Mouse (Mus musculus) MEL (cell line): ENCODE measurements at regions not wholly inside any gene's neighbourhood (a gene's known extent, or its start where the extent isn't known, plus 50 kb on each side); places are given as distances from the start of the nearest gene placed in this dataset.

Experiments used
- DNase-seq: peaks from one replicate; pipeline ENCODE4 v3.0.0; 2011; ENCODE audit warnings: low read depth, low spot score
- H3K27ac ChIP-seq: 2 replicates; pipeline ENCODE4 v1.5.1; 2012; ENCODE audit warnings: low read depth, mild to moderate bottlenecking, control low read depth, low read length, moderate library complexity; ENCODE audit not compliant: control insufficient read depth
- H3K27me3 ChIP-seq, 2 experiments: fragments of 150-350 bp in 1 of 2; sonication (generic) in 1 of 2; 2 replicates each; pipeline ENCODE4 v1.6.1; 2012; ENCODE audit warnings: low read length in 2 of 2, mild to moderate bottlenecking in 2 of 2, improper control_type of control experiment in 1 of 2, moderate library complexity in 1 of 2; ENCODE audit not compliant: insufficient read depth in 2 of 2, control insufficient read depth in 1 of 2
- H3K36me3 ChIP-seq, 2 experiments: 2 replicates each; pipeline ENCODE4 v1.6.1; 2012 to 2014; ENCODE audit warnings: low read length in 2 of 2, improper control_type of control experiment in 1 of 2, inconsistent platforms in 1 of 2, mild to moderate bottlenecking in 1 of 2; ENCODE audit not compliant: insufficient read depth in 2 of 2, control insufficient read depth in 1 of 2
- H3K4me1 ChIP-seq, 2 experiments: fragments of 150-350 bp in 1 of 2; sonication (generic) in 1 of 2; 2 replicates each; pipeline ENCODE4 v1.6.1; 2012; ENCODE audit warnings: low read length in 2 of 2, improper control_type of control experiment in 1 of 2, mild to moderate bottlenecking in 1 of 2; ENCODE audit not compliant: insufficient read depth in 2 of 2, control insufficient read depth in 1 of 2
- H3K4me3 ChIP-seq, 2 experiments: fragments of 150-350 bp in 1 of 2; sonication (generic) in 1 of 2; 2 replicates each; pipeline ENCODE4 v1.5.1; 2012; ENCODE audit warnings: low read depth in 2 of 2, low read length in 2 of 2, mild to moderate bottlenecking in 2 of 2, moderate library complexity in 2 of 2, control low read depth in 1 of 2, improper control_type of control experiment in 1 of 2; ENCODE audit not compliant: control insufficient read depth in 1 of 2, insufficient read depth in 1 of 2
- H3K79me2 ChIP-seq: 2 replicates; pipeline ENCODE4 v1.6.1; 2012; ENCODE audit warnings: mild to moderate bottlenecking, low read length, moderate library complexity; ENCODE audit not compliant: control insufficient read depth, poor library complexity, insufficient read depth
- H3K9ac ChIP-seq: 2 replicates; pipeline ENCODE4 v1.6.1; 2012; ENCODE audit warnings: low read depth, mild to moderate bottlenecking, control low read depth, low read length, moderate library complexity; ENCODE audit not compliant: control insufficient read depth, poor library complexity, severe bottlenecking
- H3K9me3 ChIP-seq: fragments of 150-350 bp; sonication (generic); replicated peaks from 2 replicates; pipeline ENCODE4 v1.6.1; 2012; ENCODE audit warnings: mild to moderate bottlenecking, low read length, improper control_type of control experiment, moderate library complexity; ENCODE audit not compliant: insufficient read depth
- BHLHE40 ChIP-seq: IDR thresholded peaks from 2 replicates; pipeline ENCODE4 v1.6.1; 2012; ENCODE audit warnings: low read depth, mild to moderate bottlenecking, inconsistent platforms, low read length, improper control_type of control experiment, borderline replicate concordance
- CTCF ChIP-seq, 3 experiments: IDR thresholded peaks in 2 of 3; conservative IDR thresholded peaks in 1 of 3; 2 replicates each; pipeline ENCODE4 v1.5.1; 2011 to 2012; ENCODE audit warnings: low read length in 3 of 3, low read depth in 2 of 3, mild to moderate bottlenecking in 2 of 3, improper control_type of control experiment in 1 of 3, inconsistent platforms in 1 of 3, mixed read lengths in 1 of 3, moderate library complexity in 1 of 3; ENCODE audit not compliant: control insufficient read depth in 1 of 3, insufficient read depth in 1 of 3, poor library complexity in 1 of 3, severe bottlenecking in 1 of 3
- E2F4 ChIP-seq: IDR thresholded peaks from 2 replicates; pipeline ENCODE4 v1.6.1; 2011; ENCODE audit warnings: low read depth, low read length, improper control_type of control experiment, borderline replicate concordance
- EP300 ChIP-seq, 2 experiments: IDR thresholded peaks; 2 replicates each; pipeline ENCODE4 v1.6.1; 2011; ENCODE audit warnings: improper control_type of control experiment in 2 of 2, low read length in 2 of 2, low read depth in 1 of 2, mild to moderate bottlenecking in 1 of 2
- GABPA ChIP-seq: IDR thresholded peaks from 2 replicates; pipeline ENCODE4 v1.6.1; 2012; ENCODE audit warnings: low read depth, mild to moderate bottlenecking, inconsistent platforms, low read length, improper control_type of control experiment, moderate library complexity
- GATA1 ChIP-seq: IDR thresholded peaks from 2 replicates; pipeline ENCODE4 v1.6.1; 2011; ENCODE audit warnings: low read depth, low read length, improper control_type of control experiment
- HCFC1 ChIP-seq: IDR thresholded peaks from 2 replicates; pipeline ENCODE4 v1.6.1; 2012; ENCODE audit warnings: low read depth, mild to moderate bottlenecking, inconsistent platforms, low read length, improper control_type of control experiment, moderate library complexity
- JUND ChIP-seq: IDR thresholded peaks from 2 replicates; pipeline ENCODE4 v1.6.1; 2011; ENCODE audit warnings: low read depth, mild to moderate bottlenecking, improper control_type of control experiment, low read length
- MAZ ChIP-seq: IDR thresholded peaks from 2 replicates; pipeline ENCODE4 v1.6.1; 2012; ENCODE audit warnings: low read depth, mild to moderate bottlenecking, inconsistent platforms, low read length, improper control_type of control experiment
- MYC ChIP-seq: IDR thresholded peaks from 2 replicates; pipeline ENCODE4 v1.6.1; 2011; ENCODE audit warnings: low read depth, mild to moderate bottlenecking, low read length, improper control_type of control experiment, moderate library complexity
- NRF1 ChIP-seq: IDR thresholded peaks from 2 replicates; pipeline ENCODE4 v1.6.1; 2014; ENCODE audit warnings: low read depth, mild to moderate bottlenecking, inconsistent platforms, low read length, improper control_type of control experiment, moderate library complexity; ENCODE audit not compliant: poor library complexity, insufficient read depth, severe bottlenecking
- POLR2AphosphoS5 ChIP-seq: IDR thresholded peaks from 2 replicates; pipeline ENCODE4 v1.6.1; 2012; ENCODE audit warnings: low read depth, borderline replicate concordance, mild to moderate bottlenecking, inconsistent platforms, low read length, moderate library complexity, mixed read lengths
- RAD21 ChIP-seq: IDR thresholded peaks from 2 replicates; pipeline ENCODE4 v1.6.1; 2011; ENCODE audit warnings: mild to moderate bottlenecking, low read depth, low read length, improper control_type of control experiment
- TBP ChIP-seq: IDR thresholded peaks from 2 replicates; pipeline ENCODE4 v1.8.0; 2011; ENCODE audit warnings: low read depth, low read length, improper control_type of control experiment
- UBTF ChIP-seq: IDR thresholded peaks from 2 replicates; pipeline ENCODE4 v1.6.1; 2012; ENCODE audit warnings: low read depth, mild to moderate bottlenecking, inconsistent platforms, low read length, improper control_type of control experiment, moderate library complexity, borderline replicate concordance; ENCODE audit not compliant: insufficient read depth
- USF1 ChIP-seq: IDR thresholded peaks from 2 replicates; pipeline ENCODE4 v1.6.1; 2014; ENCODE audit warnings: low read depth, mild to moderate bottlenecking, inconsistent platforms, low read length, improper control_type of control experiment, moderate library complexity
- USF2 ChIP-seq, 2 experiments: IDR thresholded peaks; 2 replicates each; pipeline ENCODE4 v1.6.1; 2011 to 2012; ENCODE audit warnings: improper control_type of control experiment in 2 of 2, low read length in 2 of 2, borderline replicate concordance in 1 of 2, inconsistent platforms in 1 of 2, low read depth in 1 of 2, mild to moderate bottlenecking in 1 of 2; ENCODE audit not compliant: insufficient read depth in 1 of 2
- ZC3H11A ChIP-seq: IDR thresholded peaks from 2 replicates; pipeline ENCODE4 v1.6.1; 2012; ENCODE audit warnings: low read depth, mild to moderate bottlenecking, inconsistent platforms, low read length, improper control_type of control experiment
- ZMIZ1 ChIP-seq: IDR thresholded peaks from 2 replicates; pipeline ENCODE4 v1.6.1; 2012; ENCODE audit warnings: low read depth, mild to moderate bottlenecking, inconsistent platforms, low read length, improper control_type of control experiment, moderate library complexity

- DNase-seq: no peak
- Histone ChIP-seq H3K4me3 (no peak overlapping the region), H3K36me3 (no peaks in the 10 kb centered on the region), H3K27ac (no peak overlapping the region), H3K27me3 (no peaks in the 10 kb centered on the region), H3K4me1 (no peaks in the 10 kb centered on the region), H3K9ac (no peak overlapping the region), H3K79me2 (no peaks in the 10 kb centered on the region), H3K9me3 (no peaks in the 10 kb centered on the region)
- TF ChIP-seq NRF1: no peak
These were observed 770.5 kb downstream of the Tmem114 start for GRCm38 (mm10) chr16:7654451-7654850.

- no peaks in the 10 kb centered on the region for H3K27me3 ChIP-seq
- no peak overlapping the region for H3K9ac ChIP-seq
- H3K79me2 ChIP-seq: no peaks in the 10 kb centered on the region
- H3K4me1 ChIP-seq: no peaks in the 10 kb centered on the region
- H3K27ac ChIP-seq: no peak overlapping the region
- no peak for DNase-seq
- no peak overlapping the region for H3K4me3 ChIP-seq
- TF ChIP-seq UBTF: no peak
- TF ChIP-seq ZMIZ1: no peak
- no peak for TF ChIP-seq GATA1
- TF ChIP-seq JUND: no peak
- no peak for TF ChIP-seq EP300 (IDR thresholded peaks at IDR 0.05; ENCODE audit: low read depth in 1 of 2, low read length in 2 of 2)
- no peak for TF ChIP-seq CTCF (IDR thresholded peaks at IDR 0.05 in 2 of 3, conservative IDR thresholded peaks at IDR 0.05 in 1 of 3; ENCODE audit: control insufficient read depth in 1 of 3, insufficient read depth in 1 of 3, low read depth in 2 of 3, low read length in 3 of 3, poor library complexity in 1 of 3, severe bottlenecking in 1 of 3)
- TF ChIP-seq MYC: no peak
- TF ChIP-seq GABPA: no peak
- TF ChIP-seq E2F4: no peak
- TF ChIP-seq, all 39 proteins: peak for 0
- Histone ChIP-seq H3K36me3 (no peaks in the 10 kb centered on the region), H3K9me3 (no peaks in the 10 kb centered on the region)
These were observed 775.2 kb downstream of the Tmem114 start for GRCm38 (mm10) chr16:7649771-7650170.

- TF ChIP-seq ZMIZ1: no peak
- no peak for TF ChIP-seq EP300 (IDR thresholded peaks at IDR 0.05; ENCODE audit: low read depth in 1 of 2, low read length in 2 of 2)
- TF ChIP-seq JUND: no peak
- no peak for TF ChIP-seq HCFC1
- TF ChIP-seq MAZ: no peak
- no peak for TF ChIP-seq GABPA
- no peak for TF ChIP-seq USF2 (IDR thresholded peaks at IDR 0.05; ENCODE audit: borderline replicate concordance in 1 of 2, insufficient read depth in 1 of 2, low read depth in 1 of 2, low read length in 2 of 2)
- no peak for TF ChIP-seq BHLHE40
- no peak for TF ChIP-seq ZC3H11A
- no peak for TF ChIP-seq USF1
- TF ChIP-seq TBP: no peak
- no peak for TF ChIP-seq POLR2AphosphoS5
- TF ChIP-seq GATA1: no peak
- no peak for TF ChIP-seq RAD21
- no peak for TF ChIP-seq NRF1
- Histone ChIP-seq H3K9me3 (no peaks in the 10 kb centered on the region), H3K36me3 (no peaks in the 10 kb centered on the region), H3K4me1 (no peaks in the 10 kb centered on the region), H3K4me3 (no peak overlapping the region), H3K79me2 (no peaks in the 10 kb centered on the region), H3K9ac (no peak overlapping the region), H3K27me3 (no peaks in the 10 kb centered on the region), H3K27ac (no peak overlapping the region)
- DNase-seq: no peak
These were observed 777.5 kb downstream of the Tmem114 start for GRCm38 (mm10) chr16:7647275-7647926.
